Mouse (Mus musculus) regulatory T cell (primary cell): Measurements from ENCODE around the gene Maged2.
"Not testable (repeated sequence)": the region's sequence is repeated elsewhere in the genome, so short reads cannot be mapped to it uniquely, and the experiment has no call there.

Experiments used
- in situ Hi-C: fragments of 300-600 bp; cut with MboI, MseI; formaldehyde crosslinking; loops from one replicate; pipeline ENCODE4 v1.15.1; 2025; ENCODE audit warnings: high pct_unique_total_duplicates

Maged2 gene

GRCm38 (mm10) chrX:150814139-150814469, at the start of gene Maged2:
TSS of gene Maged2 (minus strand) at chrX:150814345.
- in situ Hi-C loops, result no loop called here

- in situ Hi-C loops, result no loop called here
Measured at GRCm38 (mm10) chrX:150848230-150848629, 34.1 kb upstream of the Maged2 start.

- in situ Hi-C loops, result not testable (repeated sequence)
Measured at GRCm38 (mm10) chrX:150845480-150846205, 31.5 kb upstream of the Maged2 start.

GRCm38 (mm10) chrX:150843257-150843656, 29.1 kb upstream of the Maged2 start:
- in situ Hi-C loops, result loop anchor here (5.0 kb wide), 1 partner anchor 41 kb away; no protein-coding TSS in a partner anchor

GRCm38 (mm10) chrX:150830297-150830696, 16.2 kb upstream of the Maged2 start:
- in situ Hi-C loops, result no loop called here

GRCm38 (mm10) chrX:150817278-150817677, 3.1 kb upstream of the Maged2 start:
- in situ Hi-C loops, result no loop called here

GRCm38 (mm10) chrX:150815601-150816000, 1.5 kb upstream of the Maged2 start:
- in situ Hi-C loops, result no loop called here

GRCm38 (mm10) chrX:150813464-150814138, 544 bp downstream of the Maged2 start:
- in situ Hi-C loops, result no loop called here

GRCm38 (mm10) chrX:150812787-150813298, 1.3 kb downstream of the Maged2 start:
- in situ Hi-C loops, result no loop called here

- in situ Hi-C loops, result loop anchor here (5.0 to 10.0 kb wide), 2 partner anchors 41 to 216 kb away; partner anchors contain the start of genes Apex2 and Pfkfb1
Measured at GRCm38 (mm10) chrX:150800987-150801386, 13.2 kb downstream of the Maged2 start.

GRCm38 (mm10) chrX:150798493-150799177, 15.5 kb downstream of the Maged2 start:
- in situ Hi-C loops, result not testable (repeated sequence)
